ENCODE assay signal across 14 mouse cellular contexts in the genomic region with DNA sequence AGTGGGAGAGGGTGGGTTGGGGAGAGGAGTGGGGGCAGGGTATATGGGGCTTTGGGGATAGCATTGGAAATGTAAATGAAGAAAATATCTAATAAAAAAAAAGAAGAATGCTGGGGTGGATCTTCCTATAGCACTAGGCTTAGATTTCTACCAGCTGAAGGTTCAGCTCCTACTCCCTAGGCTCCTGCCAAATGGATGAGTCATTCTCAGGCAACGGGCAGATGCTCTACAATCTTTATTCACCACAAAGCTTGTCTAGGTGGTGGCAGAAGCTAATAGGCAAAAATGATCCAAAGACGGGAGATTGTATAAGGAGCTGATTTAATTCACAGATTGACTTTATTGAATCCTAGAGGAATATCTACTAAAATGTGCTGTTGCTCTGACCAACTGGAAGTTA.
A peak's percentile ranks its signal among the peaks of the same experiment; 100 is the strongest.
DNase-seq lines count a peak whose midpoint lies in the region.
"Had no signal": no experiment of that assay in that cellular context is flagged by ENCODE, and none has a peak within 500 bp of the region (broad histone marks: within the 10 kb centered on the region; RNA-seq: fewer than 3 reads in every experiment).

No protein-coding gene starts in this region.

- intact Hi-C loops in left cerebral cortex, postnatal 10 days (cut with DNase I), result no loop called here
- intact Hi-C loops in gastrocnemius, postnatal 14 days (cut with DNase I; ENCODE audit: low total_unique reads), result no loop called here

- peak; percentile 49 to 51 for DNase-seq in left cerebral cortex, adult 18-20 months (ENCODE audit: low spot score in 2 of 2)
- no peak for DNase-seq in left cerebral cortex, postnatal 10 days (ENCODE audit: extremely low spot score in 1 of 2, low spot score in 2 of 2)
- peak; percentile 88 for DNase-seq in brain, adult 2 months (ENCODE audit: low read depth, low spot score)
- peak; percentile 68 for DNase-seq in layer of hippocampus, adult 9-11 months
- DNase-seq in right cerebral cortex, postnatal 36 days (ENCODE audit: low spot score in 2 of 2), result peak; percentile 19 to 62
- DNase-seq in embryo, embryonic 11 days, result no peak
- DNase-seq in gastrocnemius, postnatal 14 days, result no peak
- DNase-seq: adrenal gland, postnatal 10 days; cerebellum, adult 11 months; cerebellum, postnatal 14 days; kidney, adult 18-20 months; kidney, postnatal 10 days; liver; thymus, postnatal 14 days had no signal

Comparison
In these comparisons a context has a peak if more than half of its experiments do, and no peak if none do; other contexts are left out.
1. DNase-seq: peak in left cerebral cortex, adult 18-20 months (2 of 2), brain, adult 2 months (single experiment), layer of hippocampus, adult 9-11 months (single experiment) and right cerebral cortex, postnatal 36 days (2 of 2); none in left cerebral cortex, postnatal 10 days (0 of 2), embryo, embryonic 11 days (single experiment) and gastrocnemius, postnatal 14 days (single experiment).